Mouse (Mus musculus) lung, adult 2 months (tissue): ENCODE results near the gene Dnttip1. TPM values are rescaled to one million over a fixed set of nuclear protein-coding genes. Genes with fewer than 3 reads are reported as not detected.
"Not testable (repeated sequence)": the region's sequence is repeated elsewhere in the genome, so short reads cannot be mapped to it uniquely, and the experiment has no call there.

Experiments
- DNase-seq: peaks from one replicate; pipeline ENCODE4 v3.0.0; 2022
- H3K4me1 ChIP-seq: fragments of 200-500 bp; 2 replicates; pipeline ENCODE4 v1.6.1; 2011; ENCODE audit warnings: low read length; ENCODE audit not compliant: control insufficient read depth, insufficient read depth
- H3K4me3 ChIP-seq: fragments of 200-500 bp; replicated peaks from 2 replicates; pipeline ENCODE3; 2011; ENCODE audit warnings: low read depth, mild to moderate bottlenecking, control low read depth, low read length; ENCODE audit errors: extremely low read depth
- CTCF ChIP-seq: fragments of 200-500 bp; IDR thresholded peaks from 2 replicates; pipeline ENCODE4 v1.5.1; 2011; ENCODE audit warnings: mild to moderate bottlenecking, low read length, control low read depth; ENCODE audit not compliant: insufficient read depth
- POLR2A ChIP-seq: fragments of 200-500 bp; IDR thresholded peaks from 2 replicates; pipeline ENCODE4 v1.6.1; 2011; ENCODE audit warnings: low read depth, mild to moderate bottlenecking, control low read depth, low read length, borderline replicate concordance; ENCODE audit errors: extremely low read depth
- WGBS: fragments of 180-500 bp; shearing (Covaris S2); methylation state at CpG from one replicate; pipeline ENCODE4 v1.1.7; 2018; 5-methylcytosine and 5-hydroxymethylcytosine counted together
- polyA plus RNA-seq: library from polyadenylated mRNA; depleted of rRNA; stranded (reverse); fragments of >200 nt; gene quantifications from 2 replicates; pipeline ENCODE4 v1.2.3, GENCODE M21; 2012; rRNA removed

The Dnttip1 gene
- polyA plus RNA-seq = 25.5 and 63.1 TPM in 2 replicates

DNA sequence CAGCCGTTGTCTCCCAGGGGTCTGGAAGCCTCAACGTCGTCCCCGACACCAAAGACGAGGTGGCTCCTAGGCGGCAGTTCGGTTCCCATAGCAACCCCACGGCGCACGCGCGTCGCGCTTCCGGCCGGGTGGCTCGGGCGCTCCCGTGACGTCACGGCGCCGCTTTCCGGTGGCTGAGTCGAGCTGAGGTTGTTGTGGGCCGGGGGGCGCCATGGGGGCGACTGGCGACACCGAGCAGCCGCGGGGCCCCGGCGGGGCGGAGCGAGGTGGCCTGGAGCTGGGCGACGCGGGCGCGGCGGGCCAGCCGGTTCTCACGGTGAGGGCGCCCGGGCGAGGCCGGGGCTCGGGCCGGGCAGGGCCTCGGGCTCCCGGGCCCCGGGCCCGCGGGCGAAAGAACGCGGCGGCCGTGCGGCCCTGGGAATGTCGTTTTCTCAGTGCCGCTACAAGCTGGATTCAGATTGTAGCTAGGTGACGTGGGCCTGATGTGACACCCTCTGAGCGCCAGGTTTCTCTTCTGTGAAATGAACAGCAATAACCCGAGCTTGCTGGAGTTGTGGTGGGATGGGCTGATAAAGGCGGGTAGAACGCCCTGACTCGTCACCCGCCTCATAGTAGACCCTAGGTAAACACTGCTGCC is at the start of gene Dnttip1, which contains the start of gene Wfdc3:
Gene Dnttip1 (plus strand): TSS at position 141 of the 637 bp plus-strand sequence.
Gene Wfdc3 (minus strand): TSS at position 89 of the 637 bp plus-strand sequence.
- under 1% methylated on average over 70 of the region's 70 CpGs for WGBS
- H3K4me3 ChIP-seq = peak within 1 kb of the TSS; percentile 99
- TF ChIP-seq POLR2A (peak; percentile 45; the same call in 1 of the 2 replicates), CTCF (no peak)
- peak; percentile 94 for DNase-seq
- H3K4me1 ChIP-seq = peaks cover 5% of the 10 kb centered on the region

DNA sequence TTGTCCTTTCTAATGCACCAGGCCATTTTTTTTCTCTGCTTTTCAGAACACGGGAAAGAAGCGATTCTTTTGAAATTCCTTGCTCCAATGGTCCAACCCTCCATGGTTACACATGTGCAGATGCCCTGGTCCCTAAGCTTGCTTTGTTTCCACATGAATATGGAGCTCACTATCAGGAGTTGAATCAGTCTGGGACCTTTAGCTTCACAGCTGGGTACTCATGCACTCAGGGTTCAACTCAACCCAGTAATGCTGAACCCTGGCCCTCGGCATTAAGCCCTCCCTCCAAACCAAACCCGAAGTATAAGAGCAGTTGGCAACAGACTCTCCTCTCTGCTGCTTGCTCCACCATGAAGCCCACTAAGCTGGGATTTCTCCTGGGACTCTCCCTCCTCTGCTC is 47.6 kb upstream of the Dnttip1 start, which contains the start of gene Spint4:
Gene Spint4 (plus strand): TSS at position 301 of the 400 bp plus-strand sequence.
- 77% methylated on average over 4 of the region's 4 CpGs for WGBS
- DNase-seq = no peak
- Histone ChIP-seq H3K4me3 (no peak within 1 kb of the TSS), H3K4me1 (no peaks in the 10 kb centered on the region)
- TF ChIP-seq CTCF = no peak
- TF ChIP-seq POLR2A = no peak

DNA sequence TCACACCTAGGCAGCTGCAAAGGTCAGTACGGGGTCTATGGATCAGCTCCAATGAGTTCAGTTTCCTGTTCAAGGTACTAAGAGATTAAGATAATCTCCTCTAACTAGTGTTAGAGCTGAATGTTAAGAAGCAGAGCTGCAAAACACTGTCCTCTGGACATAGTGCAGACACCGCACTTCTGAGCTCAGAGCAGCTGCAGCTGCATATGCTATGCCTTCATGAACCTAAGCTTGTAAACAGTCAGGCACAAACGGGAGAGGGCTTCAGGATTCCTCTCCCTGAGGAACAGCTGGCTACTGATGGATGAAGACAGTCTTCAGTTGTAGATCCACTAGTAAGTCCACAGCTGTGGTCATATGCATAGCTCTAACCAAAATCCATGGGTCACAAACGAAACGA is 44.8 kb upstream of the Dnttip1 start:
- Histone ChIP-seq H3K4me3 (no peak overlapping the region), H3K4me1 (no peaks in the 10 kb centered on the region)
- TF ChIP-seq CTCF (no peak), POLR2A (no peak)
- no peak for DNase-seq
- WGBS = 73% methylated on average over 5 of the region's 5 CpGs

DNA sequence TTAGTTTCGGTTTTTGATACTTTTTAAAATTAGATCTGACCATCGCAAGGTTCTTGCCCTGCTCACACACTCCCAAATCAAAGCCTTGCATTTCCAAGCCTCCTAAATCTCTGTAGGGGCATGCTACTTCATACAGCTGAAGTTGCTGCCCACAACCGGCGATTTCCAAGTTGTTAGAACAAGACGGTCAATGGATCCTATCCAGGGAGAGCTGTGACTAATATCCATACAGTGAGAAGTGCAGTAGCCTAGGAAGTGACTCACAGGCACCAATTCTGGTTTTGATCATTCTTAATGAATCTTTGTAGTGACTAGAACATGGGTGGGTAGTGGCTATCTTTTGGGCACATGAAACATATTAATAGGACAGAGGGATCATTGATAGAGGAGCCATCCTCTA is 44.0 kb upstream of the Dnttip1 start:
- TF ChIP-seq CTCF (no peak), POLR2A (no peak)
- DNase-seq = no peak
- WGBS = 87% methylated on average over 5 of the region's 5 CpGs
- no peak overlapping the region for H3K4me3 ChIP-seq
- no peaks in the 10 kb centered on the region for H3K4me1 ChIP-seq

DNA sequence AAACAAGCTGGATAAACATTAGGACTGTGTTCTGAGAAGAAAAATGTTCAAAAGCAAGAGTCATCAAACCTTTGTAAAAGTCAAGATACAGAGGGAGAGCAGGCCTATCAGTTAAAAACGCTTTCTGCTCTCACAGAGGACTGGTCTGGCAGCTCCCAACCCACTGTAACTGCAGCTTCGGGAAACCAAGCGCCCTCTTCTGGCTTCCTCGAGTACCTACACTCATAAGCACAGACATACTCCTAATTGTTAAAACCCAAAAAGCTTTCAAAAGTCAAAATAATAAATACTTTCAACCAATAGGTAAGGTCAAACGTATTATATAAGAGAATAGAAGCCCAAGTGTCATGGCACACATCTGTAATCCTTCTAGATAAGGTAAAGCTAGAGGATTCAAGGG is 41.5 kb upstream of the Dnttip1 start:
- no peak overlapping the region for H3K4me3 ChIP-seq
- no peak for DNase-seq
- WGBS = 79% methylated on average over 5 of the region's 5 CpGs
- TF ChIP-seq POLR2A (no peak), CTCF (no peak)
- no peaks in the 10 kb centered on the region for H3K4me1 ChIP-seq

DNA sequence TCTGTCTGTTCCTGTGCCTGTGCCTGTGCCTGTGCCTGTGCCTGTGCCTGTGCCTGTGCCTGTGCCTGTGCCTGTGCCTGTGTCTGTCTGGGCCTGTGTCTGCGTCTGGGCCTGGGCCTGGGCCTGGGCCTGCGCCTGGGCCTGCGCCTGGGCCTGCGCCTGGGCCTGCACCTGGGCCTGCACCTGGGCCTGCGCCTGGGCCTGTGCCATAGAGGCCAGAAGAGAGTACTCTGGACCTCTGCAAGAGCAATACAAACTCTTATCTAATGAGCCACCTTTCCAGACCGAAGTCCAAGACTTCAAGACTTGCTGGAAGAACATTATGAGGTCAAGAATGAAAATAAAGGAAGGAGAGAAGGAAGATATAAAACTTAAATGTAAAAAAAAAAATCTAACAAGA is 40.5 kb upstream of the Dnttip1 start:
- no peak for TF ChIP-seq CTCF
- no peak for TF ChIP-seq POLR2A
- no peaks in the 10 kb centered on the region for H3K4me1 ChIP-seq
- H3K4me3 ChIP-seq = no peak overlapping the region
- 91% methylated on average over 6 of the region's 6 CpGs for WGBS
- no peak for DNase-seq

DNA sequence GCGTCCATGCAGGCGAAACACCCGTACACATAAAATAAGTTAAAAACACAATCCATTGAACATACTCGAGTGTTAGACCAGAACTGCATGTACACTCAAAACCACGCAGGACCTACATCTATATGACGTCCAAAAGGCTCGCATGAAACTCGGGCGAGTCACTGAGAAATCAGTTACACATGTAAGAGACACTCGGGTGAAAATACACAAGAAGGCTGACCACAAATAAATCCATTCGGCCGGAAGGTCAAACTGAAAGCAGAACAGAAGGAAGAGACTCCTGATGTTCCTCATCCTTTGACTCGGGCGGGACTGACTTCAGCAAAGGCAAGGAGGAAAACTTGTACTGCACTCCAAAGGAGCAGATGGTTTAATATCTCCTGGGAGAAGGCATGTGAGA is 39.8 kb upstream of the Dnttip1 start:
- Histone ChIP-seq H3K4me3 (no peak overlapping the region), H3K4me1 (no peaks in the 10 kb centered on the region)
- TF ChIP-seq CTCF (no peak), POLR2A (no peak)
- 86% methylated on average over 14 of the region's 14 CpGs for WGBS
- no peak for DNase-seq

DNA sequence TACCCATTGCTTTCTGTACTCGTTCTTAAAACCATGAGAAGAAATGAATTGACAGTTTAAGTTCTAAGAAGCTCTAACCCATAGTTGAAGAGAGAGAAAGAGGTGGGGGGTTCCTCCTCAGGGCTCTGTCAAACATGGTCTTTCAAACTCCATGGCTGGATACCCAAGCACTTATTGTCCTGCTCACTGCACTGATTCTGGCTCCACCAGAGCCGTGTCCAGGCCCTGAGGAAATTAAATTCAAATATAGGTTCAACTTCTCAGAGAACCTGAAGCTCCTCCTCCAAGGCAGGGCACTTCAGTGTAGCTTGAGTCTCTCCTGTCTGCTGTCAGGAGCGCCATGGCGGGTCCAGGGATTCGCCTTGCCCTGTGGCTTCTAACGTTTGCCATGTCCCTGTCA is 30.8 kb upstream of the Dnttip1 start, which contains the start of gene Spint5:
Gene Spint5 (plus strand): TSS at position 301 of the 400 bp plus-strand sequence.
- no peak for DNase-seq
- Histone ChIP-seq H3K4me1 (no peaks in the 10 kb centered on the region), H3K4me3 (no peak within 1 kb of the TSS)
- no peak for TF ChIP-seq POLR2A
- TF ChIP-seq CTCF = no peak
- 75% methylated on average over 6 of the region's 6 CpGs for WGBS

DNA sequence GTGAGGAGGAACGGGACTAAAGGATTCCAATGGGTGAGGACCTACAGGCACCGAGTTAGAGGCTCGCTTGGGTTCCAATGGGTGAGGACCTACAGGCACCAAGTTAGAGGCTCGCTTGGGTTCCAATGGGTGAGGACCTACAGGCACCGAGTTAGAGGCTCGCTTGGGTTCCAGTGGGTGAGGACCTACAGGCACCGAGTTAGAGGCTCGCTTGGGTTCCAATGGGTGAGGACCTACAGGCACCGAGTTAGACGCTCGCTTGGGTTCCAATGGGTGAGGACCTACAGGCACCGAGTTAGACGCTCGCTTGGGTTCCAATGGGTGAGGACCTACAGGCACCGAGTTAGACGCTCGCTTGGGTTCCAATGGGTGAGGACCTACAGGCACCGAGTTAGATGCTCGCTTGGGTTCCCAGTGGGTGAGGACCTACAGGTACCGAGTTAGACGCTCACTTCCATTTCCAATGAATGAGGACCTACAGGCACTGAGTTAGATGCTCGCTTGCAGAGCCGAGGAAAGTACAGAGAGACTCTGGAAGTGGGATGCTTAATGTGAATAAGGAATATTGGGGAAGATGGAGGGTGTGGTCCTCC is 29.5 kb upstream of the Dnttip1 start:
- H3K4me1 ChIP-seq, DNase-seq, H3K4me3 ChIP-seq: not testable (repeated sequence)
- 88% methylated on average over 23 of the region's 23 CpGs for whole genome bisulfite sequencing

DNA sequence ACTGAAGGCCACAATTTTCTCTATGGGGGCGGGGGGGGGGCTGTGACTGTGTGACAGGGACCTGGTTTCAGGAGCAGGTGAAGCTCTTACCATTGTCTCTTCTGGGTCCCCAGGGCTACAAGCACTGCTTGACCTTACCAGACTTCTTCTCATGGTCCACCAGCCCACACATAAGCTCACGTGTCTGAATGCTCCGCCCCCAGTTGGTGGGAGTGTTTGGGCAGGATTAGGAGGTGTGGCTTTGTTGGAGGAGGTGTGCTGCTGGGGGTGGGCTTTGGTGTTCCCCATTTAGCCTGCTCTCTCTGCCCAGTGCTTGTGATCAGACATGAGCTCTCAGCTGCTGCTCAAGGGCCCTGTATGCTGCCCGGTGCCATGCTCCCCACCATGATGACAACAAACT is 22.5 kb upstream of the Dnttip1 start:
- no peak for DNase-seq

More for the DNA sequence above, 22.5 kb upstream of the Dnttip1 start:
- WGBS = 62% methylated on average over 4 of the region's 4 CpGs
- Histone ChIP-seq H3K4me3 (no peak overlapping the region), H3K4me1 (no peaks in the 10 kb centered on the region)
- TF ChIP-seq CTCF = no peak
- TF ChIP-seq POLR2A = no peak
